Mouse (Mus musculus) heart, embryonic 16.5 days (tissue): ENCODE data around the gene Olfr342. TPM values are rescaled to one million over a fixed set of nuclear protein-coding genes. Genes with fewer than 3 reads are reported as not detected.

Source experiments
- ATAC-seq: fragments of 200-750 bp; cut with Nextera tagmentation; replicated peaks from 2 replicates; pipeline ENCODE4 v1.8.0; 2017; ENCODE audit warnings: moderate number of reproducible peaks; ENCODE audit not compliant: insufficient read depth, low FRiP score; ENCODE audit errors: extremely low read depth
- H3K27ac ChIP-seq: fragments of 300-500 bp; sonication (generic); 2 replicates; pipeline ENCODE4 v1.5.1; 2014; ENCODE audit warnings: mild to moderate bottlenecking, low read length, control low read depth, moderate library complexity
- H3K27me3 ChIP-seq: fragments of 300-500 bp; sonication (generic); 2 replicates; pipeline ENCODE4 v1.6.1; 2014; ENCODE audit warnings: low read length, mixed read lengths; ENCODE audit not compliant: control insufficient read depth, insufficient read depth
- H3K36me3 ChIP-seq: fragments of 300-500 bp; sonication (generic); 2 replicates; pipeline ENCODE4 v1.6.1; 2014; ENCODE audit not compliant: control insufficient read depth, insufficient read depth
- H3K4me1 ChIP-seq: fragments of 300-500 bp; sonication (generic); 2 replicates; pipeline ENCODE4 v1.6.1; 2014; ENCODE audit warnings: low read length, mixed read lengths; ENCODE audit not compliant: control insufficient read depth, insufficient read depth
- H3K4me2 ChIP-seq: fragments of 300-500 bp; sonication (generic); 2 replicates; pipeline ENCODE4 v1.6.1; 2014; ENCODE audit warnings: low read depth, mild to moderate bottlenecking, control low read depth, low read length
- H3K4me3 ChIP-seq: fragments of 300-500 bp; sonication (generic); 2 replicates; pipeline ENCODE4 v1.5.1; 2014; ENCODE audit warnings: mild to moderate bottlenecking, control low read depth, low read length
- H3K9ac ChIP-seq: fragments of 300-500 bp; sonication (generic); 2 replicates; pipeline ENCODE4 v1.6.1; 2014; ENCODE audit warnings: low read length, control low read depth
- H3K9me3 ChIP-seq: fragments of 300-500 bp; sonication (generic); replicated peaks from 2 replicates; pipeline ENCODE4 v1.6.1; 2016; ENCODE audit warnings: low read length; ENCODE audit not compliant: control insufficient read depth
- WGBS: fragments of 180-500 bp; shearing (Covaris S2); extraction: QIAGEN DNeasy Blood & Tissue Kit; methylation state at CpG from one replicate; pipeline ENCODE4 v1.1.7; 2014; 5-methylcytosine and 5-hydroxymethylcytosine counted together
- polyA plus RNA-seq: library from polyadenylated mRNA; unstranded; fragments of >200 nt; fragmentation: Nextera tagmentation; extraction: Ambion mirVana; gene quantifications from 2 replicates; pipeline ENCODE4 v1.2.1, GENCODE M21; 2015

The Olfr342 gene
- polyA plus RNA-seq, result not detected in 2 replicates

- WGBS, result 54% methylated on average over 3 of the region's 3 CpGs
Measured at GRCm38 (mm10) chr2:36524698-36525097, at the start of gene Olfr342. Gene Olfr342, plus strand, starts transcription at chr2:36524998.

GRCm38 (mm10) chr2:36482368-36482767 is 42.4 kb upstream of the Olfr342 start, which contains the start of gene Olfr341:
Gene Olfr341, minus strand, starts transcription at chr2:36482468.
- no peaks in the 10 kb centered on the region for H3K27me3 ChIP-seq
- no peaks in the 10 kb centered on the region for H3K4me1 ChIP-seq
- H3K9me3 ChIP-seq, result peaks cover 3% of the 10 kb centered on the region; the same call in 1 of the 2 replicates
- H3K27ac ChIP-seq, result no peak within 1 kb of the TSS
- H3K9ac ChIP-seq, result no peak within 1 kb of the TSS
- no peak for ATAC-seq
- H3K36me3 ChIP-seq, result no peaks in the 10 kb centered on the region
- H3K4me2 ChIP-seq, result no peak within 1 kb of the TSS
- no peak within 1 kb of the TSS for H3K4me3 ChIP-seq

More at GRCm38 (mm10) chr2:36524698-36525097, at the start of gene Olfr342:
- no peak for ATAC-seq
- Histone ChIP-seq H3K4me1 (no peaks in the 10 kb centered on the region), H3K4me2 (no peak within 1 kb of the TSS), H3K36me3 (no peaks in the 10 kb centered on the region), H3K9ac (no peak within 1 kb of the TSS), H3K27me3 (no peaks in the 10 kb centered on the region), H3K27ac (no peak within 1 kb of the TSS), H3K9me3 (peaks cover 5% of the 10 kb centered on the region), H3K4me3 (no peak within 1 kb of the TSS)

- no peak for ATAC-seq
- Histone ChIP-seq H3K9ac (no peak overlapping the region), H3K9me3 (no peaks in the 10 kb centered on the region), H3K4me1 (no peaks in the 10 kb centered on the region), H3K4me3 (no peak overlapping the region), H3K27ac (no peak overlapping the region), H3K36me3 (no peaks in the 10 kb centered on the region), H3K27me3 (no peaks in the 10 kb centered on the region), H3K4me2 (no peak overlapping the region)
Measured at GRCm38 (mm10) chr2:36565156-36565555, 40.4 kb downstream of the Olfr342 start.

DNA sequence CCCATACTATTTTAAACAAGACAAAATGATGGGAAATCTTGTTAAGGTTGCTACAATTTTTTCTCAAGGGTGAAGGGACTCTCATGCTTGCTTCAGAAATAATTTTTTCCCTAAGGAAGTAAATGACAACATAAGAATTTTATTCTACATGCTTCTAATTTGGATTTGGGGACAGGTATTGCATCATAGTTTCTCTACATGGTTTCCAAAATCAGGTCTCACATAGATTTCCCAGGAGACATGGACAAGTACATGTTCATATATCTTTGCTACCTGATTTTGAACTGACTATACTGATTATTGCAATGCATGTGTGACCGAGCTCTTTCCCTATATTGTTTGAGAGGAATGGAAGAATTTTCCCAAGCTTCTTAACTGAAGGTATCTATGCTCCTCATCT is 41.6 kb downstream of the Olfr342 start, which contains the start of gene Olfr344:
Gene Olfr344, plus strand, starts transcription at position 301 of the 400 bp plus-strand sequence.
- WGBS, result 72% methylated on average over 1 of the region's 1 CpGs
- no peak for ATAC-seq

DNA sequence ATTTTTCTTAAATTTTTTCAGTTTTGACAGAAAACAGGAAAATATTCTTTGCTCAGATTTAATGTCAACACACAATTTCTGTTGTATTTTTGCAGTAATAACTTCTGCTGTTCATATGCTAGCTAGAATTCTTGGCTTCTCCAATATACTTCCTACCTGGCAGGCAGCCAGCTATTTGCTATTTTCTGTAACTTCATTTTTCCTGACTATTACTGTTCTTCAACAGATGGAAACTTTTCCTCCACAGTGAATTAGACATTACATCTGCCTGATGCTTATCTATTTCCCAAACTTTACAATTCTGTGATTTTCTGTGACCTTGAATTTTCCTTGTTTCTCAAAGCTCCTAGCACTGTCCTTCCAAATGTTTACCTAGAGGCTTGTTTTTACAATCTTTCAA is 42.2 kb downstream of the Olfr342 start:
- Histone ChIP-seq H3K36me3 (no peaks in the 10 kb centered on the region), H3K9ac (no peak overlapping the region), H3K4me1 (no peaks in the 10 kb centered on the region), H3K4me2 (no peak overlapping the region), H3K27ac (no peak overlapping the region), H3K9me3 (no peaks in the 10 kb centered on the region), H3K4me3 (no peak overlapping the region), H3K27me3 (no peaks in the 10 kb centered on the region)
- no peak for ATAC-seq

More for the DNA sequence above, 41.6 kb downstream of the Olfr342 start, which contains the start of gene Olfr344:
- Histone ChIP-seq H3K4me3 (no peak within 1 kb of the TSS), H3K4me1 (no peaks in the 10 kb centered on the region), H3K9me3 (no peaks in the 10 kb centered on the region), H3K27me3 (no peaks in the 10 kb centered on the region), H3K4me2 (no peak within 1 kb of the TSS), H3K9ac (no peak within 1 kb of the TSS), H3K27ac (no peak within 1 kb of the TSS), H3K36me3 (no peaks in the 10 kb centered on the region)

- H3K27ac ChIP-seq, result no peak overlapping the region
- no peak for ATAC-seq
Measured at GRCm38 (mm10) chr2:36567845-36568244, 43.0 kb downstream of the Olfr342 start.

More at GRCm38 (mm10) chr2:36567845-36568244, 43.0 kb downstream of the Olfr342 start:
- no peaks in the 10 kb centered on the region for H3K27me3 ChIP-seq
- H3K36me3 ChIP-seq, result no peaks in the 10 kb centered on the region
- H3K4me1 ChIP-seq, result no peaks in the 10 kb centered on the region
- H3K9me3 ChIP-seq, result no peaks in the 10 kb centered on the region
- no peak overlapping the region for H3K4me3 ChIP-seq
- H3K9ac ChIP-seq, result no peak overlapping the region
- WGBS, result 95% methylated on average over 3 of the region's 3 CpGs
- no peak overlapping the region for H3K4me2 ChIP-seq

Other genes with a start within 250 kb of the Olfr342 start
- gene Olfr338, start 151.5 kb upstream of the Olfr342 start, polyA plus RNA-seq, result not detected in 2 replicates
- not detected in 2 replicates for gene Olfr339, start 106.1 kb upstream of the Olfr342 start, polyA plus RNA-seq
- not detected in 2 replicates for gene Olfr340, start 72.4 kb upstream of the Olfr342 start, polyA plus RNA-seq
- not detected in 2 replicates for gene Olfr341, start 42.5 kb upstream of the Olfr342 start, polyA plus RNA-seq
- gene Olfr344, start 41.7 kb downstream of the Olfr342 start, polyA plus RNA-seq, result not detected in 2 replicates
- gene Olfr345, start 115.0 kb downstream of the Olfr342 start, polyA plus RNA-seq, result not detected in 2 replicates
- gene Olfr346, start 160.8 kb downstream of the Olfr342 start, polyA plus RNA-seq, result not detected in 2 replicates
- gene Olfr347, start 206.9 kb downstream of the Olfr342 start, polyA plus RNA-seq, result not detected in 2 replicates